Mouse (Mus musculus): ENCODE results near the gene 1700080E11Rik. TPM values are rescaled to one million over a fixed set of nuclear protein-coding genes. Genes with fewer than 3 reads are reported as not detected.
"Not testable (repeated sequence)": the region's sequence is repeated elsewhere in the genome, so short reads cannot be mapped to it uniquely, and the experiment has no call there.

Gene 1700080E11Rik
- polyA plus RNA-seq (2012; rRNA removed) = not detected in 2 replicates

DNA sequence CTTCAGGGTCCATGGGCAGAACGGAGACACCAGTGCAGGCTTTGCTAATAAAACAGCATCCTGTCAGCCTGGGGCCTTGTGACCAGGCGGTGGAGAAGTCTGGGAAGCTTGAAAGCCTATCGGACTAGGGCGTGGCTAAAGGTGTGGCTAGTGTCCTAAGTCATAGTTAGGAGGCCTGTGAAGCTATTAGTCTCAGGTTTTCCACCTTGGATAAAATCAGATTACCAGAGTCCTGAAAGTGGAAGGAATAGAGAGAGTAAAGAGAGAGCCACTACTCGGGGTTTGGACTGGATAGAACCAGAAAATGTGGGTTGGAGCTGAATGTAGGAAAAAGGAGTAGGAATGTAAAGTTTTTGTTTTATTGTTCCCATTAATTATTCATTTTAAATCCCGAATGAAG lies at the start of gene 1700080E11Rik:
1700080E11Rik (minus strand) TSS at position 101 of the 400 bp plus-strand sequence.
- WGBS = 72% methylated on average over 6 of the region's 6 CpGs
- no peak for DNase-seq
- TF ChIP-seq CTCF (IDR thresholded peaks at IDR 0.05; ENCODE audit: insufficient read depth, low read length) (no peak), POLR2A (IDR thresholded peaks at IDR 0.05; ENCODE audit: borderline replicate concordance, extremely low read depth, low read depth, low read length) (no peak)
- Histone ChIP-seq H3K4me3 (replicated peaks; ENCODE audit: extremely low read depth, low read depth, low read length) (no peak within 1 kb of the TSS), H3K4me1 (ENCODE audit: control insufficient read depth, insufficient read depth, low read length) (no peaks in the 10 kb centered on the region)

DNA sequence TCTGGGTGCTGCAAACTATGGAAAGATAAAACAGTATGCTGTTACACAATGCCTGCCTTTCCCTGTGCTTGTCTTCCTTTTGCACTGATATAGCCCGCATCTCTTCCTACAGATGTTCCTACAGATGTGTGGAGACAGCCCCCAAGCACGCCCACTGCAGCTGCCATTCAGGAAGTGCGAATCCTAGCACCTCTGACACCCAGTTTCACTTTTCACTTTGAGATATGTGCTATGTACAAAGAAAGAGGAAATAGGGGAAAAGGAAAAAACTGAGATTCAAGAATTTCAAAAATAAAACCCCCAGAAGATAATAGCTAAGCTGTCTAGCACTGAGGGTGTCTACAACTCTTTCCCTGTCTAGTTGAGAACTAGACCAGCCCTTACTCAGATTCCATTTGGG lies 41.8 kb upstream of the 1700080E11Rik start:
- DNase-seq = no peak
- WGBS = 50% methylated on average over 3 of the region's 3 CpGs
- no peak for TF ChIP-seq POLR2A (IDR thresholded peaks at IDR 0.05; ENCODE audit: borderline replicate concordance, extremely low read depth, low read depth, low read length)
- no peak for TF ChIP-seq CTCF (IDR thresholded peaks at IDR 0.05; ENCODE audit: insufficient read depth, low read length)

DNA sequence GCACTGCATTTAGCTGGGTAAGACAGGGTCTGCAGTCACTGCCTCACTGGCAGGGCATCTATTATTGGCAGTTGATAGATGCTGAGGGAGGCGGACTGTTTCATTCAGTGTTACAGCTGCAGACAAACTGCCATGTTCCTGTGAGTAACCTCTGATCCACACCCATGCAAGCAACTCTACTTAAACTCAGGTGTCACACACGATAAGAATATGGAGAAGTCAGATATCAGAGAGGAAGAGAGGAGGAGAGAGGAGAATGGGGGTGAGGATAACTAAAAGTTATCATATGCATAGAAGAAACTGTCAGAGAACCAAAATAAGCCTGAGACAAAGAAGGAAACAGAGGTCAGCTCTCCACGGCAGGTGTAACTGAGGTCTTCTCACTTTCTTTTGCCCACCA lies 37.5 kb upstream of the 1700080E11Rik start:
- no peak overlapping the region for H3K4me3 ChIP-seq (replicated peaks; ENCODE audit: extremely low read depth, low read depth, low read length)
- TF ChIP-seq POLR2A (IDR thresholded peaks at IDR 0.05; ENCODE audit: borderline replicate concordance, extremely low read depth, low read depth, low read length) (no peak), CTCF (IDR thresholded peaks at IDR 0.05; ENCODE audit: insufficient read depth, low read length) (no peak)
- 81% methylated on average over 3 of the region's 3 CpGs for WGBS

More for the DNA sequence above, 41.8 kb upstream of the 1700080E11Rik start:
- Histone ChIP-seq H3K4me3 (replicated peaks; ENCODE audit: extremely low read depth, low read depth, low read length) (no peak overlapping the region), H3K4me1 (ENCODE audit: control insufficient read depth, insufficient read depth, low read length) (no peaks in the 10 kb centered on the region)

GRCm38 (mm10) chr9:105139204-105139603 lies 5.7 kb downstream of the 1700080E11Rik start:
- TF ChIP-seq CTCF (IDR thresholded peaks at IDR 0.05; ENCODE audit: insufficient read depth, low read length) (no peak), POLR2A (IDR thresholded peaks at IDR 0.05; ENCODE audit: borderline replicate concordance, extremely low read depth, low read depth, low read length) (no peak)
- no peak for DNase-seq
- H3K4me3 ChIP-seq (replicated peaks; ENCODE audit: extremely low read depth, low read depth, low read length) = no peak overlapping the region
- 40% methylated on average over 6 of the region's 6 CpGs for WGBS
- H3K4me1 ChIP-seq (ENCODE audit: control insufficient read depth, insufficient read depth, low read length) = no peaks in the 10 kb centered on the region

More for the DNA sequence above, 37.5 kb upstream of the 1700080E11Rik start:
- no peak for DNase-seq
- no peaks in the 10 kb centered on the region for H3K4me1 ChIP-seq (ENCODE audit: control insufficient read depth, insufficient read depth, low read length)

GRCm38 (mm10) chr9:105136404-105136803 lies 8.5 kb downstream of the 1700080E11Rik start:
- no peak for TF ChIP-seq CTCF (IDR thresholded peaks at IDR 0.05; ENCODE audit: insufficient read depth, low read length)
- no peak for TF ChIP-seq POLR2A (IDR thresholded peaks at IDR 0.05; ENCODE audit: borderline replicate concordance, extremely low read depth, low read depth, low read length)
- no peaks in the 10 kb centered on the region for H3K4me1 ChIP-seq (ENCODE audit: control insufficient read depth, insufficient read depth, low read length)
- H3K4me3 ChIP-seq (replicated peaks; ENCODE audit: extremely low read depth, low read depth, low read length) = no peak overlapping the region
- WGBS = 31% methylated on average over 1 of the region's 1 CpGs
- DNase-seq = no peak

DNA sequence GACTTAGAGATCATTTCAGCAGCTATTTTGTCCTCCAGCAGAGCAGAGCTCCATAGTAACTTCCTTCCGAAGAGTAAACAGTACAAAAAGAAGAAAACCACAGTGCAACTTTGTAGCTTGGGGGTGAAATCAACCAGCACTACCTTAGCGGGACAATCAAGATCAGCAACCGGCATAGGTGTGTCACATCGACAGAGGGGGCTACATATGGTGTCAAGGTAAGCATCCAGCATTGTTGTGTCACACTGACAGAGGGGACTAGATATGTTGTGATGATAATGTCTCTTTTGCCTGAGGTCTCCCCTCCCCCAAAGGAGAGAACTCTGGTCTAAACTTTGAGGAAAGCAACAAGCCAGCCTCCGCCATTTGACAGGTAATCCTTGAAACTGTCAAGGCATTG lies 10.4 kb downstream of the 1700080E11Rik start:
- WGBS = 54% methylated on average over 5 of the region's 5 CpGs
- no peak for TF ChIP-seq CTCF (IDR thresholded peaks at IDR 0.05; ENCODE audit: insufficient read depth, low read length)
- no peak for TF ChIP-seq POLR2A (IDR thresholded peaks at IDR 0.05; ENCODE audit: borderline replicate concordance, extremely low read depth, low read depth, low read length)
- Histone ChIP-seq H3K4me1 (ENCODE audit: control insufficient read depth, insufficient read depth, low read length) (peaks cover 5% of the 10 kb centered on the region; the same call in 1 of the 2 replicates), H3K4me3 (replicated peaks; ENCODE audit: extremely low read depth, low read depth, low read length) (no peak overlapping the region)
- DNase-seq = no peak

DNA sequence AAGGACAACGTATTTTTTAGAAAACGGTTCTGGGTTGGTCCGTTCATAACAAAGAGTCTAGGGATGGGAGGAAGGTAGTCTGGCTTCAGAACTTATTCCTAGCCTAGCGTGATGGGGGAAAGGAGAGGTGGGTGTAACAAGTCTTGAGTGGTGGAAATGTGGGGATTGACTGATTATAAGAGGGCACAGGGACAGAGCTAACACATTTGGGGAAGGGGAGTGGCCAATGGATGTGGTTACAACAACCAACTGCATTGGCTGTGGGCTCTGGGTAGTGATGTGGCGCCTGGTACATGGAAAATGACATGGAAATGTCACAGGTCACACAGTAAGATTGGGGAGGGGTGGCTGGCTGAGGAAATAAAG lies 12.9 kb downstream of the 1700080E11Rik start:
- TF ChIP-seq POLR2A (IDR thresholded peaks at IDR 0.05; ENCODE audit: borderline replicate concordance, extremely low read depth, low read depth, low read length) (no peak), CTCF (IDR thresholded peaks at IDR 0.05; ENCODE audit: insufficient read depth, low read length) (no peak)
- H3K4me1 ChIP-seq (ENCODE audit: control insufficient read depth, insufficient read depth, low read length) = peaks cover 5% of the 10 kb centered on the region; the same call in 1 of the 2 replicates
- H3K4me3 ChIP-seq (replicated peaks; ENCODE audit: extremely low read depth, low read depth, low read length) = peak overlapping the region; percentile 4
- 23% methylated on average over 5 of the region's 5 CpGs for WGBS
- no peak for DNase-seq

- DNase-seq = peak; percentile 90
- TF ChIP-seq CTCF (IDR thresholded peaks at IDR 0.05; ENCODE audit: insufficient read depth, low read length) = no peak
- peak; percentile 87; the same call in 1 of the 2 replicates for TF ChIP-seq POLR2A (IDR thresholded peaks at IDR 0.05; ENCODE audit: borderline replicate concordance, extremely low read depth, low read depth, low read length)
- Histone ChIP-seq H3K4me3 (replicated peaks; ENCODE audit: extremely low read depth, low read depth, low read length) (peak within 1 kb of the TSS; percentile 76), H3K4me1 (ENCODE audit: control insufficient read depth, insufficient read depth, low read length) (peaks cover 5% of the 10 kb centered on the region; the same call in 1 of the 2 replicates)
- WGBS = under 1% methylated on average over 60 of the region's 60 CpGs
These were observed 13.5 kb downstream of the 1700080E11Rik start, which contains the start of gene Nudt16 for GRCm38 (mm10) chr9:105131253-105132001. TSS of gene Nudt16 (minus strand) at chr9:105131824.

DNA sequence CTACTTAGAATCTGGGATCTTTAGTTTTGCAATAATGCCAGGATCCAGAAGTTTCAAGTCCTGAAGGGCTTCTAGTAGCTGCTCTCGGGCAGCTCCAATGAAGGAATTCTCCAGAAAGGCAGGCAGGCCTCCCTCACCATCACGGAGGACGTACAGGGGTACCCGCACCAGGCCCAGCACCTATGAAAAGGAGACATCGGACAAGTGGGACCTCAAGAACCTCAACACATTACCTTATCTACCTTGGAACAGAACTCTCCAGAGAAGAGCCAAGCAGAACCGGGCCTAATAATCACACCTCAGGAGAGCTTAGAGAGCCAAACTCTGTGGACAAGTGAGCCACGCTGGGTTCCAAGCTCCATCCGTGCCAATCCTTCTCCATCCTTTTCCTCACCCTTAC lies 14.6 kb downstream of the 1700080E11Rik start:
- WGBS = 93% methylated on average over 8 of the region's 8 CpGs
- TF ChIP-seq POLR2A (IDR thresholded peaks at IDR 0.05; ENCODE audit: borderline replicate concordance, extremely low read depth, low read depth, low read length) (no peak), CTCF (IDR thresholded peaks at IDR 0.05; ENCODE audit: insufficient read depth, low read length) (no peak)
- Histone ChIP-seq H3K4me1 (ENCODE audit: control insufficient read depth, insufficient read depth, low read length) (peaks cover 5% of the 10 kb centered on the region; the same call in 1 of the 2 replicates), H3K4me3 (replicated peaks; ENCODE audit: extremely low read depth, low read depth, low read length) (no peak overlapping the region)
- DNase-seq = no peak

DNA sequence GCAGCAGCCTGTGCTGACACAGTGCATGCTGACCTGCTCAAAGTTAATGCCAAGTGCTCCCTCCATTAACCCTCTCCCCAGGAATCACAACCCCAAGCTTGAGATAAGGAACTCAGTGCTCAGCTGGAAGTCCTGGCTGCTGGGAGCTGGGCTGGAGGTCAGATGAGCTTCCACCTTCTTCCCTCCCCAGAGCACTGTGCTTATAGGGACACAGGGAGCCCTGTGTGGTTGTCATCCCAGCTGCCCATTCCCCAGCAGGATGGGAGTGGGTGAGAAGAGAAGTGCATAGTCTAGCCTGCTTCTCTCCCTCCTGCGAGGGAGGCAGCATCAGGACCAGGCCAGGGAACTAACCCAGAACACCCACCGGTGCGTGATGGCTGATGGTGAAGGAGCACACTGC lies 19.7 kb downstream of the 1700080E11Rik start:
- 85% methylated on average over 3 of the region's 3 CpGs for WGBS
- not testable (repeated sequence) for DNase-seq; H3K4me3 ChIP-seq (replicated peaks; ENCODE audit: extremely low read depth, low read depth, low read length); H3K4me1 ChIP-seq (ENCODE audit: control insufficient read depth, insufficient read depth, low read length)

Data from lung, adult 2 months (tissue).